ENCODE assay signal across 11 mouse cellular contexts in genomic region chr4:123000130-123000529, GRCm38 (mm10). TPM values are rescaled to one million over a fixed set of nuclear protein-coding genes. Genes with fewer than 3 reads are reported as not detected.
DNase-seq lines count a peak whose midpoint lies in the region; ATAC-seq and TF ChIP-seq lines count a peak whose summit lies in the region.
"Had no signal": no experiment of that assay in that cellular context is flagged by ENCODE, and none has a peak within 500 bp of the region (broad histone marks: within the 10 kb centered on the region; RNA-seq: fewer than 3 reads in every experiment).

No protein-coding gene starts in this region.

- peak overlapping the region; percentile 44 for H3K27ac ChIP-seq in embryonic facial prominence, embryonic 15.5 days (replicated peaks)
- no peak overlapping the region for H3K27ac ChIP-seq in forebrain, postnatal 0 days (ENCODE audit: low read depth, low read length)
- H3K27ac ChIP-seq in limb, embryonic 13.5 days, result no peak overlapping the region
- peak overlapping the region; percentile 96 for H3K27ac ChIP-seq in neural tube, embryonic 13.5 days (replicated peaks)
- H3K27ac ChIP-seq: heart, embryonic 15.5 days had no signal

- H3K27me3 ChIP-seq in embryonic facial prominence, embryonic 15.5 days, result no peaks in the 10 kb centered on the region
- H3K27me3 ChIP-seq in forebrain, postnatal 0 days (ENCODE audit: insufficient read depth, low read length), result no peaks in the 10 kb centered on the region
- 0 out of 2 replicates have a peak, but pooled peaks cover 6% of the 10 kb centered on the region for H3K27me3 ChIP-seq in limb, embryonic 13.5 days
- H3K27me3 ChIP-seq in neural tube, embryonic 13.5 days, result no peaks in the 10 kb centered on the region

- 69% methylated on average over 14 of the region's 14 CpGs for WGBS in embryonic facial prominence, embryonic 15.5 days
- WGBS in forebrain, postnatal 0 days, result 49% methylated on average over 14 of the region's 14 CpGs
- WGBS in limb, embryonic 13.5 days, result 66% methylated on average over 14 of the region's 14 CpGs
- WGBS in neural tube, embryonic 13.5 days, result 26% methylated on average over 14 of the region's 14 CpGs

- no peak for TF ChIP-seq CTCF in forebrain, postnatal 0 days (IDR thresholded peaks at IDR 0.05; ENCODE audit: low read depth)

- H3K36me3 ChIP-seq in embryonic facial prominence, embryonic 15.5 days, result no peaks in the 10 kb centered on the region
- H3K36me3 ChIP-seq in forebrain, postnatal 0 days (ENCODE audit: insufficient read depth), result peaks cover 16% of the 10 kb centered on the region
- peaks cover 19% of the 10 kb centered on the region for H3K36me3 ChIP-seq in limb, embryonic 13.5 days
- H3K36me3 ChIP-seq in neural tube, embryonic 13.5 days, result peaks cover 27% of the 10 kb centered on the region
- H3K36me3 ChIP-seq: heart, embryonic 15.5 days had no signal

- DNase-seq in forebrain, postnatal 0 days, result no peak
- DNase-seq in urinary bladder, adult 18-20 months (ENCODE audit: low spot score in 2 of 2), result no peak
- no peak for DNase-seq in kidney, postnatal 14 days
- DNase-seq in adrenal gland, postnatal 10 days, result no peak

- ATAC-seq in embryonic facial prominence, embryonic 15.5 days (ENCODE audit: insufficient number of reproducible peaks, low FRiP score, low TSS enrichment, low read depth), result no peak
- ATAC-seq in forebrain, postnatal 0 days, result no peak
- no peak for ATAC-seq in limb, embryonic 13.5 days (ENCODE audit: low FRiP score, low read depth)
- ATAC-seq in neural tube, embryonic 13.5 days (ENCODE audit: low read depth), result no peak
- ATAC-seq: CD4-positive, CD25-positive, alpha-beta regulatory T cell, adult 4 months; inflammation-experienced regulatory T-cells, adult 6 months; Patski had no signal

- H3K9ac ChIP-seq in embryonic facial prominence, embryonic 15.5 days, result no peak overlapping the region
- 0 out of 2 replicates have a peak overlapping the region, but pooled peaks have one; percentile 49 for H3K9ac ChIP-seq in forebrain, postnatal 0 days
- H3K9ac ChIP-seq in limb, embryonic 13.5 days, result no peak overlapping the region
- peak overlapping the region; percentile 73 for H3K9ac ChIP-seq in neural tube, embryonic 13.5 days
- H3K9ac ChIP-seq: heart, embryonic 15.5 days had no signal

- H3K4me2 ChIP-seq in embryonic facial prominence, embryonic 15.5 days (replicated peaks), result no peak overlapping the region
- H3K4me2 ChIP-seq in forebrain, postnatal 0 days (ENCODE audit: low read depth), result peak overlapping the region; percentile 69
- 0 out of 2 replicates have a peak overlapping the region, but pooled peaks have one; percentile 4 for H3K4me2 ChIP-seq in limb, embryonic 13.5 days (replicated peaks)
- peak overlapping the region; percentile 84 for H3K4me2 ChIP-seq in neural tube, embryonic 13.5 days
- H3K4me2 ChIP-seq: heart, embryonic 15.5 days had no signal

- H3K4me3 ChIP-seq in embryonic facial prominence, embryonic 15.5 days (replicated peaks), result no peak overlapping the region
- H3K4me3 ChIP-seq in forebrain, postnatal 0 days (ENCODE audit: low read depth, low read length), result no peak overlapping the region
- no peak overlapping the region for H3K4me3 ChIP-seq in limb, embryonic 13.5 days
- H3K4me3 ChIP-seq in neural tube, embryonic 13.5 days, result peak overlapping the region; percentile 92
- H3K4me3 ChIP-seq: heart, embryonic 15.5 days had no signal

- no peaks in the 10 kb centered on the region for H3K9me3 ChIP-seq in embryonic facial prominence, embryonic 15.5 days (replicated peaks)
- H3K9me3 ChIP-seq in forebrain, postnatal 0 days (ENCODE audit: low read length), result no peaks in the 10 kb centered on the region
- no peaks in the 10 kb centered on the region for H3K9me3 ChIP-seq in limb, embryonic 13.5 days
- no peaks in the 10 kb centered on the region for H3K9me3 ChIP-seq in neural tube, embryonic 13.5 days
- H3K9me3 ChIP-seq: heart, embryonic 15.5 days had no signal

- H3K4me1 ChIP-seq in embryonic facial prominence, embryonic 15.5 days, result peaks cover 49% of the 10 kb centered on the region
- peaks cover 14% of the 10 kb centered on the region for H3K4me1 ChIP-seq in forebrain, postnatal 0 days (ENCODE audit: insufficient read depth)
- H3K4me1 ChIP-seq in limb, embryonic 13.5 days, result peaks cover 40% of the 10 kb centered on the region
- H3K4me1 ChIP-seq in neural tube, embryonic 13.5 days (replicated peaks), result peaks cover 65% of the 10 kb centered on the region

RNA-seq across cellular contexts. Expression of gene Mycl, which starts 4.7 kb away (rescaled TPM):
- 38.9 and 49.5 TPM in 2 replicates for polyA plus RNA-seq in embryonic facial prominence, embryonic 15.5 days (2015; fragmentation: Nextera tagmentation; extraction: Ambion mirVana)
- total RNA-seq in forebrain, postnatal 0 days (2014; rRNA removed), result 106 and 113 TPM in 2 replicates
- polyA plus RNA-seq in forebrain, postnatal 0 days (2015; fragmentation: Nextera tagmentation; extraction: Ambion mirVana), result 65.9 and 67.6 TPM in 2 replicates
- 28.2 and 29.2 TPM in 2 replicates for polyA plus RNA-seq in limb, embryonic 13.5 days (2015; fragmentation: Nextera tagmentation; extraction: Ambion mirVana)
- 59.6 and 61.3 TPM in 2 replicates for polyA plus RNA-seq in neural tube, embryonic 13.5 days (2015; fragmentation: Nextera tagmentation; extraction: Ambion mirVana)
- total RNA-seq in adrenal gland, postnatal 10 days (2021), result 1 to 10 TPM; 3.6 to 5.6 TPM
- polyA plus RNA-seq: CD4-positive, CD25-positive, alpha-beta regulatory T cell, adult 4 months; inflammation-experienced regulatory T-cells, adult 6 months had no signal

RNA-seq across cellular contexts. Expression of gene Trit1, which starts 16.3 kb away (rescaled TPM):
- 21.6 and 23.4 TPM in 2 replicates for polyA plus RNA-seq in embryonic facial prominence, embryonic 15.5 days (2015; fragmentation: Nextera tagmentation; extraction: Ambion mirVana)
- 22.8 and 23.7 TPM in 2 replicates for total RNA-seq in forebrain, postnatal 0 days (2014; rRNA removed)
- polyA plus RNA-seq in forebrain, postnatal 0 days (2015; fragmentation: Nextera tagmentation; extraction: Ambion mirVana), result 20.4 and 22.1 TPM in 2 replicates
- 19.1 and 21.5 TPM in 2 replicates for polyA plus RNA-seq in limb, embryonic 13.5 days (2015; fragmentation: Nextera tagmentation; extraction: Ambion mirVana)
- polyA plus RNA-seq in neural tube, embryonic 13.5 days (2015; fragmentation: Nextera tagmentation; extraction: Ambion mirVana), result 23.0 and 27.2 TPM in 2 replicates
- 10 to 100 TPM; 19.7 to 22.7 TPM for total RNA-seq in adrenal gland, postnatal 10 days (2021)

RNA-seq across cellular contexts. Expression of gene Mfsd2a, which starts 39.1 kb away (rescaled TPM):
- 10.5 and 11.4 TPM in 2 replicates for polyA plus RNA-seq in embryonic facial prominence, embryonic 15.5 days (2015; fragmentation: Nextera tagmentation; extraction: Ambion mirVana)
- 34.7 and 40.7 TPM in 2 replicates for total RNA-seq in forebrain, postnatal 0 days (2014; rRNA removed)
- polyA plus RNA-seq in forebrain, postnatal 0 days (2015; fragmentation: Nextera tagmentation; extraction: Ambion mirVana), result 30.6 and 33.4 TPM in 2 replicates
- polyA plus RNA-seq in limb, embryonic 13.5 days (2015; fragmentation: Nextera tagmentation; extraction: Ambion mirVana), result 8.0 and 9.1 TPM in 2 replicates
- polyA plus RNA-seq in neural tube, embryonic 13.5 days (2015; fragmentation: Nextera tagmentation; extraction: Ambion mirVana), result 30.2 and 30.3 TPM in 2 replicates
- total RNA-seq in adrenal gland, postnatal 10 days (2021), result 10 to 100 TPM in 1 of 2 experiments, under 1 TPM in 1; 0.58 to 19.2 TPM

Comparison
In these comparisons a context has a peak if more than half of its experiments do, and no peak if none do; other contexts are left out.
1. H3K27ac ChIP-seq: peak in embryonic facial prominence, embryonic 15.5 days (single experiment) and neural tube, embryonic 13.5 days (single experiment); none in forebrain, postnatal 0 days (single experiment) and limb, embryonic 13.5 days (single experiment).
2. H3K9ac ChIP-seq: peak in forebrain, postnatal 0 days (single experiment) and neural tube, embryonic 13.5 days (single experiment); none in embryonic facial prominence, embryonic 15.5 days (single experiment) and limb, embryonic 13.5 days (single experiment).